Mouse (Mus musculus) embryonic fibroblast, embryonic 13.5 days (primary cell): ENCODE measurements at regions not wholly inside any gene's neighbourhood (a gene's known extent, or its start where the extent isn't known, plus 50 kb on each side); places are given as distances from the start of the nearest gene placed in this dataset.

Experiments used
- H3K27ac ChIP-seq: 2 replicates; pipeline ENCODE4 v1.5.1; 2012; ENCODE audit warnings: low read length, control low read depth, inconsistent platforms; ENCODE audit not compliant: insufficient read depth
- H3K4me1 ChIP-seq: 2 replicates; pipeline ENCODE4 v1.6.1; 2011; ENCODE audit warnings: low read length; ENCODE audit not compliant: control insufficient read depth, insufficient read depth
- H3K4me3 ChIP-seq: 2 replicates; pipeline ENCODE4 v1.5.1; 2011; ENCODE audit warnings: mild to moderate bottlenecking, control low read depth, low read length; ENCODE audit not compliant: insufficient read depth
- CTCF ChIP-seq: IDR thresholded peaks from 2 replicates; pipeline ENCODE4 v1.5.1; 2011; ENCODE audit warnings: mild to moderate bottlenecking, control low read depth, low read length, moderate library complexity, borderline replicate concordance; ENCODE audit not compliant: insufficient read depth
- POLR2A ChIP-seq: IDR thresholded peaks from 2 replicates; pipeline ENCODE4 v1.6.1; 2011; ENCODE audit warnings: low read depth, mild to moderate bottlenecking, control low read depth, low read length, moderate library complexity

DNA sequence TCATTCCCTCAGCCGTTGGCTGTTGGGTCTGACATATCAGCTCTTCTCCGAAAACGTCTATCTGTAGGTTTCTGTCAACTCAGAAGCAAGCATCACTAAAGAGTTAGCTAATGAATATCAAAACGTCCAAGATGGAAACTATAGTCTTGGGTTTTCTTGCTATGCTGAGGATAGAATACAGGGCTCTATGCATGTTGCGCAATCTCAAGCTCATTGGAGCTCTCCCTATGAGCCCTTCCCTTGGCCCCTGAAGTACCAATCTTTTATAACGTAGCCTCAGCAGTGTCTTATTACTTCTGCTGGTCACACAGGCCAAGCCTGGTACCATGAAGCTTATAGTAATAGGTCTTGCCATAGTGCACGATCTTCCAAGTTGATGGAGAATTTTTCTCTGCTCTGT, 122.1 kb upstream of the 4930412O13Rik start:
- H3K27ac ChIP-seq, result no peak overlapping the region
- H3K4me3 ChIP-seq, result no peak overlapping the region
- no peak for TF ChIP-seq POLR2A
- TF ChIP-seq CTCF, result no peak
- no peaks in the 10 kb centered on the region for H3K4me1 ChIP-seq

- no peak overlapping the region for H3K4me3 ChIP-seq
- no peak for TF ChIP-seq POLR2A
- no peak for TF ChIP-seq CTCF
- H3K27ac ChIP-seq, result no peak overlapping the region
- H3K4me1 ChIP-seq, result no peaks in the 10 kb centered on the region
Measured at GRCm38 (mm10) chr2:9759389-9760104, 121.5 kb upstream of the 4930412O13Rik start.

DNA sequence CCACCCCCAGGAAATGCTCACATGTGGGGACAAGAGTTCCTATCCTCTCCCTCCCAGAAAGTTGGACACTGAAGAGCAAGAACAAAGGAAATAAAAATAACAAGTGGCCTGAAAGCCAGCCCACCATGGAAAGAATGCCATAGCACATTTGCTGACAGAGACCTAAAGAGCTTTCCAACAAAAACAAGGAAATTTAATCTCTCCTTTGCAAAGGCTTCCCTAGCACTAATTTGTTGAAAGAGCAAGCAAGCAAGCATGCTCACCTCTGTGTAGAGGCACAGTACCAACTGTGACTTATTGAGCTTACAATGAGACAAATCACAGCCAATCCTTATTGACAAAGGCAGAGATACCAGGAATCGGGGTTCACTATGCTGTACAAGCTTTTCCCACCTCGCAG, 100.9 kb upstream of the 4930412O13Rik start:
- H3K4me1 ChIP-seq, result no peaks in the 10 kb centered on the region
- H3K4me3 ChIP-seq, result no peak overlapping the region
- TF ChIP-seq POLR2A (no peak), CTCF (no peak)
- H3K27ac ChIP-seq, result no peak overlapping the region

GRCm38 (mm10) chr2:9782698-9783097, 98.4 kb upstream of the 4930412O13Rik start:
- Histone ChIP-seq H3K4me1 (no peaks in the 10 kb centered on the region), H3K27ac (no peak overlapping the region), H3K4me3 (no peak overlapping the region)
- TF ChIP-seq CTCF, result no peak
- no peak for TF ChIP-seq POLR2A

- peak overlapping the region; percentile 88 for H3K27ac ChIP-seq
- TF ChIP-seq POLR2A (no peak), CTCF (no peak)
- H3K4me3 ChIP-seq, result no peak overlapping the region
- peaks cover 11% of the 10 kb centered on the region for H3K4me1 ChIP-seq
Measured at GRCm38 (mm10) chr2:9791970-9792369, 89.1 kb upstream of the 4930412O13Rik start.

DNA sequence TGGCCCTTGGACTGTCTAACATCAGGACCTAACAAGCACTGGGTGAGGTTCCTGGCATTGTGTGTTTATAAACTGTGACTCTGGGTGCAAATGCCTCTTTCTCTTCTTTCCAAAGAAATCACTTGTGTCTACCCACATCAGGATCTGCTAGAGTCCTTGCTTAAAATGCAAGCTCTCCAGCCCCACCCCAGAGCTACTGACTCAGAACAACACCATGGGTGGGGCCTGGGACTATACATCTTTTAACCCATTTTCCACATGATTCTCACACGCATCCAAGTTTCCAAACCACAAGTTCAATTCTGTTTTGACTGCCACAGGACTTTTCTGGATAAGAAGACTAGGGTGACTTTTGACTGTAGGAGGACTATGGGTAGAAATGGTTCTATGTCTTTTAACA, 88.7 kb upstream of the 4930412O13Rik start:
- peaks cover 11% of the 10 kb centered on the region for H3K4me1 ChIP-seq
- peak overlapping the region; percentile 88 for H3K27ac ChIP-seq
- TF ChIP-seq POLR2A, result no peak
- no peak for TF ChIP-seq CTCF
- no peak overlapping the region for H3K4me3 ChIP-seq

- TF ChIP-seq CTCF, result no peak
- TF ChIP-seq POLR2A, result no peak
- no peak overlapping the region for H3K27ac ChIP-seq
Measured at GRCm38 (mm10) chr2:9795401-9795800, 85.7 kb upstream of the 4930412O13Rik start.

DNA sequence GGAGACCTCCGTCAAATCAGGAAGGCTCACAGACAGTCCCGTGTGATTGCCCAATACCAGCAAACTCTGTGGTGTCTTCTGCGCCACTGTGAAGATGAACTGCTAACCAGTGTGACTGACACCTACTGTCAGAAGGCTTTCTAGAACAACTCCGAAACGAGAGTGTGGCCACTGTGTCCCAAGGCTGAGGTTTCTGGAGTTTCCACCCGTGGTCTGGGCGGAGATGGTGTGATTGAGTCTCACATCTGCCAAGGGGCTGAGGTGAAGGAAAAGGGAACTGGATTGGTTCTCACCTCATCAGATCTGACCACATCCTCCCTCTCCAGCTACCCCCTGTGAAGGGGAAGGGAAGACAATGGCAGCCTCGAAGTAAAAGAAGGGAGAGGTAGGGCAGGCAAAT, 79.6 kb upstream of the 4930412O13Rik start:
- Histone ChIP-seq H3K4me3 (no peak overlapping the region), H3K27ac (no peak overlapping the region)
- TF ChIP-seq POLR2A (no peak), CTCF (no peak)

More at GRCm38 (mm10) chr2:9795401-9795800, 85.7 kb upstream of the 4930412O13Rik start:
- Histone ChIP-seq H3K4me3 (no peak overlapping the region), H3K4me1 (peaks cover 11% of the 10 kb centered on the region)

GRCm38 (mm10) chr2:9804306-9804705, 76.7 kb upstream of the 4930412O13Rik start:
- Histone ChIP-seq H3K4me3 (no peak overlapping the region), H3K27ac (no peak overlapping the region), H3K4me1 (no peaks in the 10 kb centered on the region)
- no peak for TF ChIP-seq POLR2A
- TF ChIP-seq CTCF, result no peak

More for the DNA sequence above, 79.6 kb upstream of the 4930412O13Rik start:
- H3K4me1 ChIP-seq, result no peaks in the 10 kb centered on the region

GRCm38 (mm10) chr2:9805590-9805989, 75.5 kb upstream of the 4930412O13Rik start:
- no peak overlapping the region for H3K27ac ChIP-seq
- TF ChIP-seq POLR2A (no peak), CTCF (no peak)
- no peaks in the 10 kb centered on the region for H3K4me1 ChIP-seq
- H3K4me3 ChIP-seq, result no peak overlapping the region
